Mouse (Mus musculus) heart, adult 18-20 months (tissue): ENCODE data around the gene Phf21a. TPM values are rescaled to one million over a fixed set of nuclear protein-coding genes. Genes with fewer than 3 reads are reported as not detected.

Experiments used
- DNase-seq, 2 experiments: peaks; one replicate each; pipeline ENCODE4 v3.0.0; 2021 to 2022; ENCODE audit warnings: mixed read lengths in 1 of 2
- total RNA-seq, 2 experiments: library from RNA; stranded (reverse); gene quantifications; 2 replicates each; pipeline ENCODE4 v1.2.3; 2021

Phf21a gene
- total RNA-seq, 2 experiments from 2014 or later = 23.8 to 25.3 TPM

GRCm38 (mm10) chr2:92301849-92302607 is 209.1 kb downstream of the Phf21a start:
- no peak for DNase-seq

- DNase-seq = peak; percentile 31
Observed at GRCm38 (mm10) chr2:92312542-92312941, 219.6 kb downstream of the Phf21a start.

DNA sequence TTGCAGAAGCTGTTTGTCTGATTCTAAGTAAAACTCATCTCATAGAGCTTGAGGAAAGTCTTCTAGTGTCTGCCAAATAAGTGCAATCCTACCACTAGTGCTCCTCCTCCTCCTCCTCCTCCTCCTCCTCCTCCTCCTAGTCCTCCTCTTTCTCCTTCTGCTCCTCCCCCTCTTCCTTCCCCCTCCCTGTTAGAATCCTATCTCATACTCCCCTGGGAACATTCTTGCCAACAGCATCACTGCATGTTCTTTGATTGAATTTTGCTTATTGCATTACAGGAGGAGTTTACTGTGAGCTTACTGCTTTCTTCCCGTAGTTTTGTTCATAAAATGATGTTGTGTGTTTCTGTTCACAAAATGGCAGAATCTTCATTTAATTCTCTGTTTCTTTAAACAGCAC is 221.1 kb downstream of the Phf21a start:
- no peak for DNase-seq

- peak in 1 of 2 experiments; percentile 8 for DNase-seq
Observed at GRCm38 (mm10) chr2:92316652-92317051, 223.7 kb downstream of the Phf21a start.

- no peak for DNase-seq
Observed at GRCm38 (mm10) chr2:92317228-92317627, 224.3 kb downstream of the Phf21a start.

GRCm38 (mm10) chr2:92322669-92323068 is 229.8 kb downstream of the Phf21a start:
- DNase-seq = peak; percentile 8 to 58

DNA sequence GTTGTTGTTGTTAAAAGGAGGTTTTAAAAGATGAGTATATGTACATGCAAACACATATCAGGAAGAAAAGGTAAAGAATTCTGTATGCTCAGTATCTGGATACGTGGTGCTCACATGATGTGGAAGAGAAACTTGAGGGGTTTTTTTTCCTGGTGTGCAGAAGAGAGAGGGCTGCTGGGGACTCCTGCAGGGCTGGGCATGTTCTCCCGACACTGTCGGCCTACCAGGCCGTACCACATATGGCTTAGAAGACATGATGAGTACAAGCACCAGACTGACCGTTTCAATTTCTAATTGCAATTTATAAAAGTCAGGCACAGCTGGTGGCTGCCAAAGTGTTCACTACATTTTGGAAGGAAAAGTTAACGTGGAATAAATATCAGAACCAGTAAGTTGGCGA is 232.8 kb downstream of the Phf21a start:
- no peak for DNase-seq

GRCm38 (mm10) chr2:92326221-92326620 is 233.3 kb downstream of the Phf21a start:
- no peak for DNase-seq

DNA sequence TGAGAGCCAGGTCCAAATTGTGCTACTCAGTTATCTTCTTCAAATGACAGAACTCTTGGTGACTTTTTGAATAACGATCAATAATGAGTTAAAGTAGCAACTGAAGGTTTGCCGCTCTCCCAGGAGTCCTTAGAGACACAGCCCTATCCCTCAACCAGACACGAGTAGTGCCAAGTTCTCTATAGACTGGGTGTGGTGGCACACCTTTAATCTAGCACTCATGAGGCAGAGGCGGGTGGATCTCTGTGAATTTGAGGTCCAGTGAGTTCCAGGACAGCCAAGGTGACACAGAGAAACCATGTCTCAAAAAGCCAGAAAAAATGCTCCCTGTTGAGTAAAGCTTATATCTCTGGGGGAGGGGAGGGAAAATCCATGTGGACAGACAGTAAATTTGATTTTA is 234.7 kb downstream of the Phf21a start:
- no peak for DNase-seq

DNA sequence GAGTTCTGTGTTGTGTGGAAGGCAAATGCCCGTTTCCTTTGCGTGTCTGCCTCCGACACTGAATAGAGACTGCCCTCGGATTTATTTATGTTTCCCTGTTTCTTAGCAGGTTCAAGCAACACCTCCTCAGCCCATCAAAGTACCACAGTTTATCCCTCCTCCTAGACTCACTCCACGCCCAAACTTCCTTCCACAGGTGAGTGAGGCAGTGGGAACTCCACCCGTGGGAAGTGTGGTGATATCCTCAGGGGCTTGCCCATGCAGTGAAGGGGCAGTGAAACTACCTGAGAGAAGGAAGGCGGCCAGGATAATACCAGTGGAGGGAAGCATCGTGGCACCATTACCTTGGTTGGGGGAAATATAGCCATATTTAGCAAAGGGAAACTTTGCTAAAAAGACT is 235.3 kb downstream of the Phf21a start:
- no peak for DNase-seq

DNA sequence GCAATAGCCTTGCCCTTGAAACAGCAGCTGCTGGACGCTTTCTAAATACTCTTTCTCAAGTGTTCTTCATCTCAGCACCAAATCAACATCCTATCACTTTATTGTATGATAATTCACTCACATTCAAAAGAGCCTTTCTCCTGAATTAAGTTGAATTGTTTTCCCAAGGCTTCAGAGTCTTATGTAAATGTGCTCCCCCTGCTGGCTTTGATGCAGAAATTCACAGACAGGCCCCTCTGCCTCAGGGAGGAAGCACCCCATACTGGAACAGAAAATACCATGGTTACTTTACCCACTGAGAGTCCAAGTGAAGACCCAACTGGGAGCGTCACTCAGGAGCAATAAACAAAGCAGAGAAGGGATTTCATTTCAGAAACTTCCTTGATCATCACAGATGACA is 237.9 kb downstream of the Phf21a start:
- peak; percentile 29 to 56 for DNase-seq

DNA sequence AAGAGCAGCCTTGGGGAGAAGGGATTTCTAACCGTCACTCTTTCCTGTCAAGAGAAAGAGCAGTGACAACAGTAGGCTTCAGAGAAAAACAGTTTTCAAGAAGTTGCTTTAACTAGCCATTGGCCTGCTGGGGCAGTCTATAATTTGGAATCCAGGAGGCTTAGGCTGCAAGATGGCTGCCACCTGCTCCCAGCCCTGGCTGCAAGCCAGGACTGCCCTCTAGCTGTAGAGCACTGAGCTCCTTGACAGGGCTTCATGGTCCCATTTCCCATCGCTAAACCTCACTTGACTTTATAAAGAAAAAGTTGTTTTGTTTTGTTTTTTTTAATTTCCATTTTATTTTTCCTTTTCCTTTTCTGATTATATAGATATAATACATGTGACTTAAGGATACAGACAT is 238.5 kb downstream of the Phf21a start:
- DNase-seq = no peak

DNA sequence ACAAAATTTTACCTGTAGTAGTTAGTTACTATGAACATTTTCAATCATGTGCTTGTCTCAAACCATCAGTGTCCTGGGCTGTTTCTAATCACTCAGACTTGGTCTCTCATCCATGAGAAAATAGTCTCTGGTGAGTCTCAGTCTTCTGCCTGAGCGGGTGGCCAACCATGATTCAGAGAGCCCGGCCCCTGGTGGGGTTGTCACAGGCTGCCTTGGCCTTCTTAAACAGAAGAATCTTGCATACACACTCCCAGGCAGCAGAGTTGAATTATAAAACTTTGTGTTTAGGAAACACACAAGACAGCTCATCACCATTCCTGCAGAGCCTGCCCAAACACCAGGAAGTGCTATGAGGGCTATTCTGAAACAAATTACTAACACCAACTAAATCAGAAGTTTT is 239.0 kb downstream of the Phf21a start:
- DNase-seq = no peak

DNA sequence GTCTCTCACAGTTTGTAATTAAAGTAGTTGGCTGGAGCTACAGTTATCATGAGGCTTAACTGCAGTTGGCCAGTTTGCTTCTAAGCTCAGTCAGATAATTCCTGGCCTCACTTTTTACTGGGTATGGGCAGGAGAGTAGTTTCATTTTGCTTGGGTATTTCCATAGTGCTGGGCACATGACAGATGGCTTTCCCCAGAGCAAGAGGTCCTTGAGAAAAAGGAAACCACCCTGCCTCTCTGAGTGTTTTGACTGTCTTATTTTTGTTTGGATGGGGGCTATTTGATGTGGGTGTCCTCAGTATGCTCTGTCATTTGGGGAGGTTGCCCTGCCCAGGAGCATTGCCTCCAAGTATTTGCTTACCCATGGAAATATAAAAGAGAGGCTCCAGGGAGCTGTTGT is 249.5 kb downstream of the Phf21a start:
- DNase-seq = no peak

- no peak for DNase-seq
Observed at GRCm38 (mm10) chr2:92347191-92347590, 254.3 kb downstream of the Phf21a start.

DNA sequence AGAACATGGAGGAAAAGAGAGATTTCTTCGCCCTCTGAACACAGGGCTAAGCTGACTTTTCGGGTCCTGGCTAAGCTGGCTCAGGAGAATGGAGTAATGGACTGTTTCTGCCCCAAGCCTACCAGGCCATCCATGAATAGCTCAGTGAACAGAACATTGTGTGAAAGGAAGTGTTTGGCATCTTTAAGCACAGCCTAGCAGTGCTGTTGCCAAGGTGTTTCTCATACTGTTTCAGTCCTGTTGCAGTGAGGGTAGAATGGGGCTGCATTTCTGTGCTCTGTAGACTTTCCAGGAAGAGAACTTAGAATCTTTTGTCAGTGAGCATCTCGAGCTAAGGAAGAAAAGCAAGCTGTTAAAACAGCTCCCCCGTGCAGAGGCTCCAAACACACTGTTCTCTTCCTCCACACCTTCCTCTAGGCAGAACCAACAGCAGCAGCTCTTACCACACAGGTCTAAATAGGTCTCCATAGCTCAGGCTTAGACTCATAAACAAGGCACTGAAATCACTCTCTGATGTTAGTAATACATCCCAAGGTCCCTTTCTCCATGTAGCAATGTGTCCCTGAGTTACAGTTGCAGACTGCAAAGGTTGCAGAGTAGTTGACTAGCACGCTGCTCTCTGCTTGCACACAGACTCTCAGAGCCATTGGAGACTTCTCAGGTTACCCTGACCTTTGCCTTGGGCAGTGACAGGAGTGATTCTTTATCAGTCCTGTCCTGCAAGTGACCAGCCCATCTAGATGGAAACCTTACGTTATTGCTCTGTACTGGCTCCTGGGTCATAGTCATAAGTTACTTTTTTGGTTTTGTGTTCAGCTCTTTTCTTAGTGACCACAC is 256.9 kb downstream of the Phf21a start:
- no peak for DNase-seq

DNA sequence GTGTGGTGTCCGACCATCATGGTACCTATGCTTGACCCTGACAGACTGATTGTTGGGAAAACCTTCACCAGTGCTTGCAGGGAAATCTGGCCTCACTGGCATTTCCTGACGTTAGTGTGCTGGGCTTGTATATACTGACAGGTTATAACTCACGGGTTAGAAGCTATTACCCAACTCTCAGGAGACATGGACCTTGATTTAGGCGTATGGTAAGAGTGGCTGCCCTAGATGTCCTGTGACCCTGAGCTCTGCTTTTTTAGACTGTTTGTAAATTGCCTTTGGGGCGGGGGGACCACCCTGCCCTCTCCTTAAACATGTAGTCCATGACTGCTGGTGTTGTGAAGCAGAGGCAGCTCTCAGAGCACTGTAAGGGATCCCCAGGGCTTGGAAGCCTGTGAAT is 257.8 kb downstream of the Phf21a start:
- no peak for DNase-seq

DNA sequence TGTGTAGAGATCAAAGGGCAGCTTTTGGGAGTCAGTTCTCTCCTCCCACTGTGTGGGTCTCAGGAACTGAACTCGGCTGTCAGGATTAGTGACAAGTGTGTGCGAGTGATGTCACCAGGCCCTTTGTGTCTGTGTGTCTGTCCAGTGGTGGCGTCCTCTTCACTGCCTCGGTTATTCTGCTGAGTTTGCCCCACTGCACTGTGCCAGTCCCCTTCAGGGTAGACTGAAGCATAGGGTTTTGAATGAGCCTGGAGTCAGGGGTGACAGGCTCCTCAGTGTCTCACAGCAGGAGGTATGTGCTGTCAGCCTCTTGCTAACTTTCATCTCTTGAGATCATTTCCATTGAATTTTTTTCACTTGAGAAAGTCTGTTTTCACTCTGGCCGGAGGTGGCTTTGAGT is 260.5 kb downstream of the Phf21a start:
- DNase-seq = no peak

GRCm38 (mm10) chr2:92354224-92354623 is 261.3 kb downstream of the Phf21a start:
- DNase-seq = peak; percentile 39 to 56

DNA sequence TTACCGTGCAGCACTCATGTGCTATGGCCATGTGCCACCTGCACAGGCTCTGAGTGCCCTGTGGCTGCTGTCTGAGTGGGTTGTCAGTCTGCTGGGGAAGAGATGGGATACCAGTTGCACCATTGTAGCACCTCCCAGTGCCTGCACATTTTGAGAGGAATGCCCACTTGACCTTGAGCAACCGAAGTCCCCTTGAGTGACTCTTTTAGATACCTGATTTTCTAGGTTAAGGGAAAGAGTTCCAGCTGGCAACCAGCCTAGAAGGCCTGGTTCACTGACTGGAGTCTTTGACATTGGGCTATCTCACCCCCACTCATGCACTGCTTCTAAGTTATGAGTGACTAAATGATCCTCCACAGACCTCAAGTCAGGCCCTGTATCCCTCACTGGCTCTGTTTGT is 266.4 kb downstream of the Phf21a start:
- DNase-seq = peak in 1 of 2 experiments; percentile 25

DNA sequence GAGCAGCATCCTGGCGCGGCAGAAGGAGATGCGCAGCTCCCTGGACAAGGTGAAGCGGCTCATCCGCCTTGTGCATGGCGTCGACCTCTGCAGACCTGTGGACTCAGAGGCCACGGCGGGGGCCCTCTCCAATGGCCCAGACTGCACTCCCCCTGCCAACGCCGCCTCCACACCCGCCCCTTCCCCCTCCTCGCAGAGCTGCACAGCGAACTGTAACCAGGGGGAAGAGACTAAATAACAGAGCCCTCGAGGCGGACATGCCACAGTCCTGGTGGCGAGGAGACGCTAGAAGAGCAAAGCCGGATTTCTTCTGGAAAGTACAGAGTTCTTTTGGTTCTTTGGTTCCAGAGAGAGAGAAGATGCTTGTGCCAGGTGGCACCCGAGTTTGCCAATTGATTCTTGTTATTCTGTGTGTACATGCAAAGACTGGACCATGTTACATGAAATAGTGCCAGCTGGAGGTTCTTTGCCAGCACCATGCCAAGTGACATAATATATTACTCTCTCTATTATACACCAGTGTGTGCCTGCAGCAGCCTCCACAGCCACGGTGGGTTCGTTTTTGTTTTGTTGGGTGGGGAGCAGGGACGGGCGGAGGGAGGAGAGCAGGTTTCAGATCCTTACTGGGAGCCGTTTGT is 267.4 kb downstream of the Phf21a start:
- no peak for DNase-seq

GRCm38 (mm10) chr2:92360893-92361292 is 268.0 kb downstream of the Phf21a start:
- DNase-seq = no peak

DNA sequence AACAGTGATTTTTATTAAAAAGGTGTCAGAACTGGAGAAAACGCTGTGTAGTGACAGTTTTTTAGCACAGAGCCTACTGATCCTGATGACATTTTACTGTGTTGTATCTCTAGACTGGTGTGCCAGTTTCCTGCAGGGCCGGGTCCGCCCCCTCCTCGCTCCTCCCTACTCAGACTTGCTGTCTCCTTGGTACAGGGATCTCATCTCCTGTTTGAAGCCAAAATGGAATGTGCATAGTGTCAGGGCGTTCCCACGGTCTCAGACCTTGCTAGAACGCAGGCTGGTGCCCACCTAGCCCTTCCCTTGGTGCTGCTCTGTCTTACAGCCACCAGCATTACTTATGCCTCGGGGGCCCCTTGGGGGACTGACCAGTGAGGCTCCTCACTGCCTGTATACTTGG is 268.9 kb downstream of the Phf21a start:
- DNase-seq = no peak
